Mouse (Mus musculus) testis, adult 2 months (tissue): ENCODE results near the gene Clec3b.

Experiments used
- CTCF ChIP-seq: fragments of 200-500 bp; IDR thresholded peaks from 2 replicates; pipeline ENCODE4 v1.5.1; 2012; ENCODE audit warnings: low read depth, mild to moderate bottlenecking, inconsistent platforms, low read length, moderate library complexity; ENCODE audit not compliant: control insufficient read depth, insufficient read depth, insufficient replicate concordance
- POLR2A ChIP-seq: fragments of 200-500 bp; IDR thresholded peaks from 2 replicates; pipeline ENCODE4 v1.6.1; 2012; ENCODE audit warnings: low read depth, mild to moderate bottlenecking, inconsistent platforms, low read length, moderate library complexity; ENCODE audit not compliant: control insufficient read depth

- no peak for TF ChIP-seq POLR2A
- no peak for TF ChIP-seq CTCF
These were observed 2.4 kb downstream of the Clec3b start for GRCm38 (mm10) chr9:123153121-123153520.
